Mouse (Mus musculus) inflammation-experienced regulatory T-cells, adult 6 months (primary cell): ENCODE data around the gene Gli1. TPM values are rescaled to one million over a fixed set of nuclear protein-coding genes. Genes with fewer than 3 reads are reported as not detected.

Source experiments
- ATAC-seq: one replicate; pipeline ENCODE4 v1.8.0; 2017
- polyA plus RNA-seq, 3 experiments: library from polyadenylated mRNA; unstranded; fragments of 100-300 nt; shearing (Covaris generic); gene quantifications; one replicate each; pipeline ENCODE4 v1.2.1; 2017

Gli1 gene
- under 1 TPM in 2 of 3 experiments, not detected in 1; 0.49 to 0.56 TPM for polyA plus RNA-seq

GRCm38 (mm10) chr10:127341891-127342639 lies at the start of gene Gli1:
TSS of gene Gli1 (minus strand) at chr10:127341974.
- ATAC-seq = peak; percentile 63

DNA sequence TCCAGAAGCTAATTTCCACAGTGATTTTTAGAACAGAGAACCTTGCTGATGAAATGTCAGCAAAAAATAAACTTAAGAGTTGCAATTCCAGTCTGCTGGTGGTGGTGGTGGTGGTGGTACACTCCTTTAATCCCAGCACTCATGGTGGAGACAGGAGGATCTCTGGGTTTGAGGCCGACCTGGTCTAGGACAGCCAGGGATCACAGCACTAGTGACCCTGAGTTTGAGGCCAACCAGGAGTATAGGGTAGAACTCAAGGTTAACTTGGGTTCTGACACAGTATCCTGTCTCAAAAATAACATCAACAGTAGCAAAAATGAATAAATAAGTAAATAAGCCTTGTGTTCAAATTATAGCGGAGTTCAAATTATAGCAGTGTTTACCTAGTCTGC lies 40.0 kb upstream of the Gli1 start:
- no peak for ATAC-seq

DNA sequence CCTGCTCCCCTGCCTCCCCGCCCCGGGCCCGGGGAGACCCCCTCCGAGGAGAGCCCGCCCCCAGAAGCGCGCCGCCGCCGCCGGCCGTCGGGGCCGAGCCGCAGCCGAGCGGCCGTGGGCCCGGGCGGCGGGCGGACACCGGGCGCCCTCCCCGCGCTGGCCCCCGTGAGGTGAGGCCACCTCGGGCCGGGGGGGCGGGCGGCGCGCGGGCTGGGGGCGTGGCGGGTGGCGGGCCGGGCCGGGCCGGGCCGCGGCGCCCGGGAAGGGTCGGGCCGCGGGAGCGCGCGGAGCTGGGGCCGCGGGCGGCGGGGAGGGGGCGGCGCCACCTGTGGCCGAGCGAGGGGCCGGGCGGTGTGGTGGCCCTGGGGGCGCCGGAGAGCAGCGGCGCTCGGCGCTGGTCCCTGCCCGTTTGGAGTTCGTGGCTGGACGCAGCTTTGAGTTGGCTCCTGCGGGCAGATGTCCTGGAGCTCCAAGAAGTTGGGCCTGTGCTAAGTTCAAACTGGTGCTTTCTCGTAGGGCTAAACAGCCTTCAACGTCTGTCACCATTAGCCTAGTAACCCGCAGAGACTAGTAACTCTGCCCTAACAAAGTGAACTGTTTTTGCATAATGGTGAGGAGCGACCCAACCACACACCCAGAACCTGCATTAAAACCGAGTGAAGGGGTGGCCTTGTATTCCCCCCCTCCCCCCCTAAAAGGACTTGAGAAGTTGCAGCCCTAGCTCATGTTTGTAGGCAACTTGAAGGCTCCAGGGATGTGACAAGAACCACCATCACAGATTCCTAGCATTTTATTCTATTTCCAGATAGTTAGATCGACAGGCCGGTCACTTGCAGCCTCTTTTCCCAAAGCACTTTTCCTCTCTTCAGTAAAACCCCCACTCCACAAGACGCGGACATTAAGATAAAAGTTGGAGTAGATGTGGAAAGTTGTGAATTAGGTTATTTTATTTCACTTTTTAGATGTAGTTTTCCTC lies 39.3 kb upstream of the Gli1 start:
- no peak for ATAC-seq

GRCm38 (mm10) chr10:127380251-127380691 lies 38.5 kb upstream of the Gli1 start, which contains the start of gene R3hdm2:
TSS of gene R3hdm2 (plus strand) at chr10:127380327.
- ATAC-seq = peak; percentile 97

DNA sequence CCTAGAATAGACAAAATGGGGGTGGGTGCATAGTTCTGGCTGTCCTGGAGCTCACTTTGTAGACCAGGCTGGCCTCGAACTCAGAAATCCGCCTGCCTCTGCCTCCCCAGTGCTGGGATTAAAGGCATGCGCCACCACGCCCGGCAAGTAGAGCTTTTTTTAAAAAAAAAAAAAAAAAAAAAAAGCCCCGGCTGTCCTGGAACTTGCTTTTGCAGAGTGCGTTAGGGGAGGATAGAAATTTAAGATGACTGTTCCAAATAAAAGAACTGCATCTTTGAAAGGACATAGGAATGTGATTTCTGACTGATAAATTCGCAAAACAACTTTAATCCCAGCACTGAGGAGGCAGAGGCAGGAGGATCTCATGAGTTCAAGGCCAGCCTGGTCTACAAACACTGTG lies 37.9 kb upstream of the Gli1 start:
- no peak for ATAC-seq

GRCm38 (mm10) chr10:127377700-127378099 lies 35.9 kb upstream of the Gli1 start:
- no peak for ATAC-seq

GRCm38 (mm10) chr10:127371023-127371422 lies 29.2 kb upstream of the Gli1 start:
- ATAC-seq = no peak

DNA sequence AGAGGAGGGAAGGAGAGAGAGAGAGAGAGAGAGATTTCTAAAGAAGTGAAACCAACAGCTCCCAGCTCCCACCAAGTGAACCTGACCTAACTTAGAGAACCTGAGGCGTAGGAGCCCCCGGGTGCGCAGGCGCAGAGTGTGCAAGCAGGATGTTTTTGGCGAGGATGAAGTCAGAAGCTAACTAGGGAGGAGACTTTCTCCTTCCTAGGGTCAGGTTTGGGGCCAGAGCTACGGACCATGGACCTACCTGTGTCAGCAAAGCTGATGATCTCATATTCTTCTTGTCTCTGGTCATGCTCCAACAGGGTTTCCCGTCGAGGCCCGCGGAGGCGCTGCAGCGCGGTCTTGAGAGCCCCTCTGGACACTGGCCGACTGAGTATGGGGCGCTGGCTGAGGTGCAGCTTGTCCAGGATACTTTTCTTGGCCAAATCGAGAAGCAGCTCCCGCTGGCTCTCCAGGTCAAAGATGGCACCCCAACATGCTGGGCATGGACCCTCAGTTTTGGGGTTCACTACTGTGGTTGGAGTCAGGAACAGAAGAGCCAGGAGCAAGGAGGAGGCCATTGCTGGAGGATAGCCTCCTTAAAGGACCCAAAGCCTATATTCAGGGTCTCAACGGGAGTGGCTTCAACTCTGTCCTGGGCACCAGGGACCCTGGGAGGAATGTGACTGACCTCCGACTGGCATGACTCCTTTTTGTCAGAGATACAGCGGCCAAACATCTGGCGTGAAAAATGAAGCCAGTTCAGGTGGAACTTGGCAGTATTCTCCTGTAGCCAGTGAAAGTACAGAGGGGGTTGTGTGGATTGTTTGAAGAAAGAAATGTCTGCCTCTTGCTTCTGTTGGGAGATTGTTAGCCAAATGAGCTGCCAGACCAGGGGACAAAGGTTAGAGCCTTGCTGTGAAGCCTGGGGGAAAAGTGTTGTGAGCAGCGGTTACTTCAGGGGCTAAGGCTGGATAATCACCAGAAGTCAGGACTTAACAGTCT lies 28.4 kb upstream of the Gli1 start, which contains the start of gene Inhbc:
TSS of gene Inhbc (minus strand) at position 598 of the 987 bp plus-strand sequence.
- no peak for ATAC-seq

GRCm38 (mm10) chr10:127368273-127368672 lies 26.5 kb upstream of the Gli1 start:
- ATAC-seq = no peak

DNA sequence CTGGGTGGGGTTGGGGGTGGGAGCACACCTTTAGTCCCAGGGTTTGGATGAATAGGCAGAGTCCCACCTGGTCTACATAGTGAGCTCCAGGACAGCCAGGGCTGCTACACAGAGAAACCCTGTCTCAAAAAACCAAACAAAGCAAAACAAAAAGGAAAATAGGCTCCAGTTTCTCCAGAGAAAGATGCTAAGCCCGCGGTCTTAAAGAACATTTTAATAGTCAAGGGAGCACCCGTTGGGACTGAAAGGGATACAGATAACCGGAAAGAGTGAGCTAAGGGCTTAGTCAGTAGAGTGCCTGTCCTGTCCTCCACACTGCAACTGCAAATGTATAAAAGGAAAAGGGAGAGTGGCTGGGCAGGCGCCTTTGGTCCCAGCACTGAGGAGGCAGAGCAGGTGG lies 25.3 kb upstream of the Gli1 start:
- no peak for ATAC-seq

GRCm38 (mm10) chr10:127360714-127361113 lies 18.9 kb upstream of the Gli1 start:
- ATAC-seq = no peak

GRCm38 (mm10) chr10:127355336-127355735 lies 13.6 kb upstream of the Gli1 start:
- ATAC-seq = no peak

- ATAC-seq = no peak
Measured at GRCm38 (mm10) chr10:127353909-127354895, 12.4 kb upstream of the Gli1 start, which contains the start of gene Inhbe. TSS of gene Inhbe (minus strand) at chr10:127354411.

DNA sequence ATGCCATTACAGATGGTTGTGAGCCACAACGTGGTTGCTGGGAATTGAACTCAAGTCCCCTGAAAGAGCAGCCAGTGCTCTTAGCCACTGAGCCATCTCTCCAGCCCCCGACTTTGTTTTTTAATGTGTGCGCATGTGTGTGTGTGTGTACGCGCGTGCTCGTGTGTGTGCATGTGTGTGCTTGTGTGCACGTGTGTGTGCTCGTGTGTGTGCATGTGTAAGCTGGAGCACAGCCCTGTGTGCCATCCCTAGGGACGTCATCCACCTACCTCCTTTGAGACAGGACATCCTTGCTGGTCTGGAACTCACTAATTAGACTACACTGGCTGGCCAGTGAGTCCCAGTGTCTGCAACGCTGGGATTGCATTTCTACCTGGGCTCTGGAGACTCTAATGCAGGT lies 11.0 kb upstream of the Gli1 start:
- no peak for ATAC-seq

DNA sequence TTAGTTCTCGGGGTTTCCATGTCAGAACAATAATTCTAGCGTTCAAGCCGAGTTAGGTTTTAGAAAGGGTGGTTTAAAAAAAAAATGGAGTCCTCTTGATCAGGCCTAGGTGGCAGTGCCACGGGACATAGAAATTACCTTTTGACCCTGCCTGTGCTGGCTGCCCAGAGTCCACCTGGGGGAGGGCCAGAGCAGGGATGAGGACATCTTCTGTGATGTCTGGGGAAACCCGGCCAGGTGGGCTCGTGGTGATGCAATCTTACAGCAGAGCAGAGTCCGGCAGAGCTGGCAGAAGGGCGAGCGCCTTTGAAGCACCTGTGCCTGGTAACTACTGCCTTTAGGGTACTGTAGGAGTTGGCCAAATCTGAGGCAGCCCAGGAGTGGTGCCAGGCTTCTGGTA lies 10.4 kb upstream of the Gli1 start:
- ATAC-seq = no peak

GRCm38 (mm10) chr10:127351719-127352118 lies 9.9 kb upstream of the Gli1 start:
- no peak for ATAC-seq

GRCm38 (mm10) chr10:127351285-127351595 lies 9.5 kb upstream of the Gli1 start:
- ATAC-seq = no peak

DNA sequence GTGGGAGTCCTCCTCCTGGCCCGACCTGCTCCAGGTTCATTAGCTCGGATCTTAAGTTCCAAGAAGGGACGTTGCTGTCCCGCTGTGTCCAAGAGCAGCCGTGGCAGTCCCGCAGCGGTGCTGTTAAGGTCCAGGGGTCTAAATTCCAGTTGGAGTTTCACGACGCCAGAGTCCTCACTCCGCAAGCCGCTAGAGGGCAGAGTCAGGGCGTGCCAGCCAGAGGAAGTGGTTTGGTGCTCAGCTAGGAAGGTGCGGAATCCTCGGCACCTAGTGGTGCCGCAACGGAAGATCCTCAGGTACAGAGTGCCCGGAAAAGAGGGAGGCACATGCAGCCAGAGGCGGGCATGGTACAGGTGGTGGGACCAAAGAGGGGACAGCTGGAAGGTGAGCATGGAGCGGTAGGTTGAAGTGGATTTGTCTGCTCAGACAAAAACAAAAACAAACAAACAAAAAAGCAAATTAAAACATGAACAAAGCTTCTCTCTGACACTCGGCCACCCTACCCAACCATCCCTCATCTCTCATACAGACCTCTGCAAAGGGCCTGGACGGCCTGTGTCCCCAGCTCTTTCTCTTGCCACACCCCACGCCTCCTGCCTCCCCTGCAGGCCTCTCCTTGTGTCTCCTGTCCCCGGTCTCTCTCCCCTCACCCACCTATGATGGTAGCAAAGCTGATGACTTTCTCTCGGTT lies 9.0 kb upstream of the Gli1 start:
- ATAC-seq = peak; percentile 99

GRCm38 (mm10) chr10:127349810-127350209 lies 8.0 kb upstream of the Gli1 start:
- no peak for ATAC-seq

- ATAC-seq = no peak
Measured at GRCm38 (mm10) chr10:127348957-127349356, 7.2 kb upstream of the Gli1 start.
